Mouse (Mus musculus) kidney, adult 2 months (tissue): ENCODE measurements around the gene Kirrel2. TPM values are rescaled to one million over a fixed set of nuclear protein-coding genes. Genes with fewer than 3 reads are reported as not detected.
"Not testable (repeated sequence)": the region's sequence is repeated elsewhere in the genome, so short reads cannot be mapped to it uniquely, and the experiment has no call there.

Experiments used
- DNase-seq: peaks from one replicate; pipeline ENCODE4 v3.0.0; 2021
- H3K27ac ChIP-seq: fragments of 200-500 bp; 2 replicates; pipeline ENCODE4 v1.5.1; 2012; ENCODE audit warnings: low read depth, low read length, control low read depth, inconsistent platforms; ENCODE audit not compliant: insufficient read depth
- H3K27me3 ChIP-seq: fragments of 200-500 bp; replicated peaks from 2 replicates; pipeline ENCODE4 v1.6.1; 2012; ENCODE audit warnings: mild to moderate bottlenecking, moderate library complexity, low read length, inconsistent platforms; ENCODE audit not compliant: control insufficient read depth, insufficient read depth
- H3K36me3 ChIP-seq: fragments of 200-500 bp; 2 replicates; pipeline ENCODE4 v1.6.1; 2012; ENCODE audit warnings: mild to moderate bottlenecking, moderate library complexity, low read length, inconsistent platforms; ENCODE audit not compliant: control insufficient read depth, insufficient read depth
- H3K4me1 ChIP-seq: fragments of 200-500 bp; 2 replicates; pipeline ENCODE4 v1.6.1; 2011; ENCODE audit warnings: low read length; ENCODE audit not compliant: control insufficient read depth, insufficient read depth
- H3K4me3 ChIP-seq: fragments of 200-500 bp; 2 replicates; pipeline ENCODE4 v1.5.1; 2011; ENCODE audit warnings: mild to moderate bottlenecking, low read depth, low read length, control low read depth; ENCODE audit not compliant: insufficient read depth
- CTCF ChIP-seq: fragments of 200-500 bp; conservative IDR thresholded peaks from 2 replicates; pipeline ENCODE4 v1.5.1; 2011; ENCODE audit warnings: low read depth, mild to moderate bottlenecking, control low read depth, low read length, moderate library complexity, mixed read lengths; ENCODE audit not compliant: insufficient read depth, insufficient read length
- POLR2A ChIP-seq: fragments of 200-500 bp; IDR thresholded peaks from one replicate; pipeline ENCODE4 v1.6.1; 2011; ENCODE audit warnings: low read depth, low read length, control low read depth
- WGBS: fragments of 180-500 bp; shearing (Covaris S2); methylation state at CpG from one replicate; pipeline ENCODE4 v1.1.7; 2018; 5-methylcytosine and 5-hydroxymethylcytosine counted together
- polyA plus RNA-seq: library from polyadenylated mRNA; depleted of rRNA; stranded (reverse); fragments of >200 nt; gene quantifications from 2 replicates; pipeline ENCODE4 v1.2.3, GENCODE M21; 2012; rRNA removed

Gene Kirrel2
- polyA plus RNA-seq: 0.30 and 0.33 TPM in 2 replicates

DNA sequence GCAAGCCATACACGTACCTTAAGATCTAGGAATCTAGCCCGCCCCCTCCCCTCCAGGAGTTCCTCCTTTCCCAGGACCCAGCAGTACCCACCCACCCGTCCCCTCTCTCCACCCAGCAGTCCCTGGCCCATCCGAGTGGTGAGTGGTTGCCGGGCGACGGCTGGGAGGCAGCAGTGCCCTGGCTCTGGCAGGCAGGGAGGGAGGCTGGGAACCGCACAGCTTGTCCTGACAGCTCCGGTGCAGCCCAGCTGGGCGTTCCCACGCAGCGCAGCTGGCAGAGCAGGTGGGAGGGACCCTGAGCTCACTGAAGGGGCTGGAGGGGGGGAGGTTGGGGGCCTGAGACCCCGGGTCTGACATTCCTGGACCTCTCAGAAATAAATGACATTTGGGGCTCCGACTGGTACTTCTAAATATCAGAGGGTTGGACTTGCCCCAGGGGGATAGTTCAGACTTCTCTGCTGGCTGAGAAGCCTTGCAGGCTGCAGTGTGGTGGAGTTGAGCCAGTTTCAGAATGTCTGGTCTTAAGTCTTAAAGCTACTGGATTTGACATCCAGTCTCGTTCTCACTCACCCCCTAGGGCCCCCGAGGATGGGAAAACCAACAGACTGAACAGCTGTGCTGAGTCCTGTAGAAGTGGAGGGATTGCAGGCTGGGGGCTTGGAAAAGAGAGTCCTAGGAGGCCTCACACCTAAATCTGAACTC lies at the start of gene Kirrel2, which contains the start of gene Nphs1:
TSS of gene Kirrel2 (minus strand) at position 62 of the 702 bp plus-strand sequence.
TSS of gene Nphs1 (plus strand) at position 687 of the 702 bp plus-strand sequence.
- Histone ChIP-seq H3K4me3 (no peak within 1 kb of the TSS), H3K27me3 (peaks cover 2% of the 10 kb centered on the region; the same call in 1 of the 2 replicates)
- WGBS: 3% methylated on average over 16 of the region's 16 CpGs

GRCm38 (mm10) chr7:30501159-30501558 lies 43.7 kb upstream of the Kirrel2 start:
- H3K27me3 ChIP-seq, H3K27ac ChIP-seq, H3K4me3 ChIP-seq, H3K4me1 ChIP-seq, H3K36me3 ChIP-seq: not testable (repeated sequence)
- TF ChIP-seq CTCF: 0 out of 2 replicates have a peak, but pooled peaks have one; percentile 19
- 75% methylated on average over 5 of the region's 5 CpGs for WGBS
- DNase-seq: peak; percentile 14

More for the DNA sequence above, at the start of gene Kirrel2, which contains the start of gene Nphs1:
- H3K4me1 ChIP-seq: no peaks in the 10 kb centered on the region
- no peaks in the 10 kb centered on the region for H3K36me3 ChIP-seq
- TF ChIP-seq CTCF: no peak
- H3K27ac ChIP-seq: no peak within 1 kb of the TSS
- DNase-seq: no peak

- peak; percentile 54 for DNase-seq
- not testable (repeated sequence) for H3K4me1 ChIP-seq, H3K27me3 ChIP-seq, H3K27ac ChIP-seq, H3K4me3 ChIP-seq, H3K36me3 ChIP-seq
- 27% methylated on average over 5 of the region's 5 CpGs for WGBS
These were observed 38.1 kb upstream of the Kirrel2 start for GRCm38 (mm10) chr7:30495506-30496042.

DNA sequence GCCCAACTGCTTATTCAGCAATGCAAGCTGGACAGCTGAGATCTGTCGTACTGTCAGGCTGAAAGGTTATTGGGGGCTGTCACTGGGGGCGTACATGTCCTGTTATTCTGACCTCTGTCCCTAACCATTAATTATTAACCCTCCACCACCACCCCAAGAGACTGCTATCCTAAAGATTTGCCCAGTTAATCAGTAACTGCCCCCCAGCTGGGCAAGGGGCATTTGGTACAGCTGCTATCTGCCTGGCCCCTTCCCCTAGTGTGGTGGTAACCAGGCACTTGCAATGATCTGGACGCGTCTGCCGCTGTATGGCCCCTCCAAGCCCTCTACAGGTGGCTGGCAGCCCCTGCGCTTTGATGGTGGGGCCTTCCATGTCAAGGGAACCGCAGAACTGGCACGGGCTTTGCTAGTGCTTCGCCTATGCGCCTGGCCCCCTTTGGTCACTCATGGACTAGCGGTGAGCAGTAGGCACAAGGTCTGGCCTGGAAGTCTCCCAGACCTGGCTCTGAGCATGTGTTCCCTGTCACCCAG lies 36.0 kb upstream of the Kirrel2 start, which contains the start of gene Prodh2:
TSS of gene Prodh2 (plus strand) at position 222 of the 531 bp plus-strand sequence.
- 30% methylated on average over 11 of the region's 11 CpGs for WGBS
- no peaks in the 10 kb centered on the region for H3K36me3 ChIP-seq
- peak; percentile 85 for DNase-seq
- peak within 1 kb of the TSS; percentile 50 for H3K4me3 ChIP-seq
- no peaks in the 10 kb centered on the region for H3K27me3 ChIP-seq
- 0 out of 2 replicates have a peak, but pooled peaks have one; percentile 8 for TF ChIP-seq CTCF
- no peak for TF ChIP-seq POLR2A
- H3K4me1 ChIP-seq: no peaks in the 10 kb centered on the region
- H3K27ac ChIP-seq: peak within 1 kb of the TSS; percentile 70

GRCm38 (mm10) chr7:30492765-30493164 lies 35.3 kb upstream of the Kirrel2 start:
- WGBS: 12% methylated on average over 4 of the region's 4 CpGs
- Histone ChIP-seq H3K4me3 (no peak overlapping the region), H3K27ac (peak overlapping the region; percentile 53; the same call in 1 of the 2 replicates), H3K4me1 (no peaks in the 10 kb centered on the region), H3K36me3 (no peaks in the 10 kb centered on the region), H3K27me3 (no peaks in the 10 kb centered on the region)
- TF ChIP-seq POLR2A: no peak
- TF ChIP-seq CTCF: peak; percentile 85
- peak; percentile 87 for DNase-seq

- TF ChIP-seq CTCF (no peak), POLR2A (no peak)
- no peaks in the 10 kb centered on the region for H3K36me3 ChIP-seq
- no peak overlapping the region for H3K27ac ChIP-seq
- 19% methylated on average over 6 of the region's 6 CpGs for WGBS
- no peak for DNase-seq
- H3K4me3 ChIP-seq: no peak overlapping the region
- H3K27me3 ChIP-seq: no peaks in the 10 kb centered on the region
- H3K4me1 ChIP-seq: no peaks in the 10 kb centered on the region
These were observed 33.4 kb upstream of the Kirrel2 start for GRCm38 (mm10) chr7:30490957-30491307.

DNA sequence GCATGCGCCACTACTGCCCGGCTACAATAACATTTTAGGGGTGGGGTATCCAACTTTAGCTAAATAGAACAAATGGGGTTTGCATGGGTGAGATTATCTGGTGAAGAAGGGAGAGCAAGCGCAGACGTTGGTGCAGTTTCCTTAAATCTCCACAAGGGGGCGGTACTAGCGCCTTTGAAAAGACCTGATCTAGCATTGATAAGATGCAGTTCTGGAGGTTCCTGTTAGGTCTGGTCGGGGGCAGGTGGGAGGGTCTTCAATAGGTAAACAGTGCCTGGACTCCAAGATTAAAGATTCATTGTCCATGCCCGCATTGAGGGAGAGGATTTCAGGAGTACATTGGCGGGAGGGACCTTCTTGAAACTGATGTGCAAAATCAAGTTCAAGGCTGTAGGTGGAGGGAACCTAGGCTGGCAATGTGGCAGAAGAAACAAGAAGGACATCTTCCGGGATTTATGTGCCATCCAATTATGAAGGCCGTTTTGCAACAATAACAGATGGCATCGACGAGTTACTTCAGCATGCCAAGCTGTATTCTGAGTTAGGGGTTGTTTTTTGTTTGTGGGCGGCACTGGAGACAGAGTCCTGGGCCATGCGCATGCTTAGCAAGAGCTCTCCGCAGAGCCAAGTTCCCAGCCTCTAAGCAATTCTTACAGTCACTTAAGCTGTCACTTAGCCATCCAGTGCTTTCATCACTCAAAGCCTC lies 32.9 kb upstream of the Kirrel2 start:
- Histone ChIP-seq H3K4me3 (no peak overlapping the region), H3K36me3 (no peaks in the 10 kb centered on the region), H3K4me1 (no peaks in the 10 kb centered on the region), H3K27ac (no peak overlapping the region), H3K27me3 (no peaks in the 10 kb centered on the region)
- TF ChIP-seq POLR2A (no peak), CTCF (peak; percentile 64)
- 30% methylated on average over 16 of the region's 16 CpGs for WGBS
- DNase-seq: peak; percentile 34
